Mouse (Mus musculus): ENCODE results near the gene Gm5788.
"Not testable (repeated sequence)": the region's sequence is repeated elsewhere in the genome, so short reads cannot be mapped to it uniquely, and the experiment has no call there.

Gm5788 gene

GRCm38 (mm10) chr12:87494421-87494820 lies at the start of gene Gm5788:
TSS of gene Gm5788 (plus strand) at chr12:87494721.
- not testable (repeated sequence) for DNase-seq (ENCODE audit: low spot score in 2 of 2)

GRCm38 (mm10) chr12:87449456-87449855 lies 45.1 kb upstream of the Gm5788 start:
- no peak for DNase-seq (ENCODE audit: low spot score in 2 of 2)

GRCm38 (mm10) chr12:87464678-87465297 lies 29.7 kb upstream of the Gm5788 start:
- DNase-seq (ENCODE audit: low spot score in 2 of 2): no peak

- no peak for DNase-seq (ENCODE audit: low spot score in 2 of 2)
These were observed 24.0 kb upstream of the Gm5788 start for GRCm38 (mm10) chr12:87470263-87471136.

GRCm38 (mm10) chr12:87471421-87471963 lies 23.0 kb upstream of the Gm5788 start:
- DNase-seq (ENCODE audit: low spot score in 2 of 2): no peak

- peak; percentile 87 to 91 for DNase-seq (ENCODE audit: low spot score in 2 of 2)
These were observed 22.3 kb upstream of the Gm5788 start, which contains the start of gene Snw1 for GRCm38 (mm10) chr12:87471964-87472786. TSS of gene Snw1 (minus strand) at chr12:87472274.

GRCm38 (mm10) chr12:87474756-87475155 lies 19.8 kb upstream of the Gm5788 start:
- DNase-seq (ENCODE audit: low spot score in 2 of 2): no peak

GRCm38 (mm10) chr12:87482482-87482881 lies 12.0 kb upstream of the Gm5788 start:
- DNase-seq (ENCODE audit: low spot score in 2 of 2): not testable (repeated sequence)

GRCm38 (mm10) chr12:87488683-87489082 lies 5.8 kb upstream of the Gm5788 start:
- DNase-seq (ENCODE audit: low spot score in 2 of 2): not testable (repeated sequence)

- DNase-seq (ENCODE audit: low spot score in 2 of 2): not testable (repeated sequence)
These were observed 19.5 kb downstream of the Gm5788 start, which contains the start of gene Gm8300 for GRCm38 (mm10) chr12:87514016-87514415. TSS of gene Gm8300 (plus strand) at chr12:87514316.

GRCm38 (mm10) chr12:87519616-87520015 lies 25.1 kb downstream of the Gm5788 start:
- not testable (repeated sequence) for DNase-seq (ENCODE audit: low spot score in 2 of 2)

GRCm38 (mm10) chr12:87543927-87544326 lies 49.4 kb downstream of the Gm5788 start:
- DNase-seq (ENCODE audit: low spot score in 2 of 2): no peak

All from thymus, postnatal 10 days (tissue).